Mouse (Mus musculus) T-cell, adult 2 months (primary cell): ENCODE data around the gene Mt1.
A peak's percentile ranks its signal among the peaks of the same experiment; 100 is the strongest.
"Not testable (repeated sequence)": the region's sequence is repeated elsewhere in the genome, so short reads cannot be mapped to it uniquely, and the experiment has no call there.

ENCODE experiments used
- DNase-seq: peaks from one replicate; pipeline ENCODE4 v3.0.0; 2022; ENCODE audit warnings: low spot score

Gene Mt1

DNA sequence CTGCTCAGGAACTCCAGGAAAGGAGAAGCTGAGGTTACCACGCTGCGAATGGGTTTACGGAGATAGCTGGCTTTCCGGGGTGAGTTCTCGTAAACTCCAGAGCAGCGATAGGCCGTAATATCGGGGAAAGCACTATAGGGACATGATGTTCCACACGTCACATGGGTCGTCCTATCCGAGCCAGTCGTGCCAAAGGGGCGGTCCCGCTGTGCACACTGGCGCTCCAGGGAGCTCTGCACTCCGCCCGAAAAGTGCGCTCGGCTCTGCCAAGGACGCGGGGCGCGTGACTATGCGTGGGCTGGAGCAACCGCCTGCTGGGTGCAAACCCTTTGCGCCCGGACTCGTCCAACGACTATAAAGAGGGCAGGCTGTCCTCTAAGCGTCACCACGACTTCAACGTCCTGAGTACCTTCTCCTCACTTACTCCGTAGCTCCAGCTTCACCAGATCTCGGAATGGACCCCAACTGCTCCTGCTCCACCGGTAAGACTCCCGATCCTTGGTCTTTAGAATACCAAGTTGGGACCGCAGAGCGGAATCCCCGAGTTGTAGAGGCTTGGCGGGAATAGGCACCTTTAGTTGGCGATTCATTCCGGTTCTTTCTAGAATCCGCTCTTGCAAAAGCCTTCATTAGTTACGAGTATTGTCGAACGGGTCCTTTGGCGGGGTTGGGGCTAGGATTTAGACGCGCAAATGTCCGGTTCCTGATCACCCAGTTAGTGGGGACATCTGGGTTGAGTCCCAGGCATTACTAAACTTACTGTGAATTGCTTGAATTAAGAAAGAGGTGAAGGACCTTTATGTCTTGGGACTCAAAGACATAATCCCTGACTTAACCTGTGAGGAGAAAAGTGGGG lies at the start of gene Mt1:
Gene Mt1 (plus strand): TSS at position 226 of the 856 bp plus-strand sequence.
- DNase-seq: peak; percentile 65

DNA sequence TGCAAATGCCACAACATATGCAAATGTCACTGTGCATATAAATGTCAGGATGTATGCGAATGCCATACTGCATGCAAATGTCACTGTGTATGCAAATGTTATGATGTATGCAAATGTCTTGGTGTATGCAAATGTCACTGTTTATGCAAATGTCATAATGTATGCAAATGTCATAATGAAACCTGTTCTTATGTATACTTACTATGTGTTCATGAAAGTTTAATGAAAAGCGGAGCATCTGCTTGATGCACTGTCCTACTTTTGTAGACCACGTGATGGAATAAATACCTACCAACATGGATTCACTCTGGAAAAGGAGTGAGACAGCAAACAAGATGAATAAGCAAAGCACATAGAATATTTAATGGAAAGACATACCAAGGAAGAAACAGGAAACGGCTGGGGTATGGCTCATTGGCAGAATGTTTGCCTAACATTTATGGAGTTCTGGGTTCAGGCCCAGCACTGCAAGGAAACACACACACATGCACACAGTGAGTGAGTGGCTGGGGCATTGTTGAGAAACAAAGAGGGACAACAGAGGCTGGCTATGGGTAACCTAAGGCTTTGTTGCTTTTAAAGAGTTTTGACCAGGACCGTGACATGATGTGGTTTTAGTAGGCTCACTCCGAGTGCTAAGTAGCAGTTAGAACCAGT lies 49.6 kb upstream of the Mt1 start:
- DNase-seq: no peak

DNA sequence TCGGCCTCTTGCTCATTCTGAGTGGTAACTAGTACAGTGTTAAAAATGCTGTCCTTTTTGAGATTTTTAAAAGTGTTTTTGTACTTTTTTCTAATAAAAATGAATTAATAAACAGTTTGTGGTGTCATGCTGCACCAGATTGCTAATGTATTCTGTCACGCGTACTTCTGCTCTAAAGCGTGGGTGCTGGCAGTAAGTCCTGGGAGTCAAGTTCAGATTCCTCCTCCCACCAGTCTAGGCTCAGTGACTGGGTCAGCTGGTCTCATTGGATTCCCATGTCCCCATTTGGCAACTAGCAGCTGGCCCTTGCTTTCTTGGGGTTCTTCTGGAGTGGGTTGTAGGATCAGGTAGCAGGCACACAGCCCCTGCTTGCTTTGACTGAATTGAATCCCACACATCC lies 48.8 kb upstream of the Mt1 start:
- no peak for DNase-seq

DNA sequence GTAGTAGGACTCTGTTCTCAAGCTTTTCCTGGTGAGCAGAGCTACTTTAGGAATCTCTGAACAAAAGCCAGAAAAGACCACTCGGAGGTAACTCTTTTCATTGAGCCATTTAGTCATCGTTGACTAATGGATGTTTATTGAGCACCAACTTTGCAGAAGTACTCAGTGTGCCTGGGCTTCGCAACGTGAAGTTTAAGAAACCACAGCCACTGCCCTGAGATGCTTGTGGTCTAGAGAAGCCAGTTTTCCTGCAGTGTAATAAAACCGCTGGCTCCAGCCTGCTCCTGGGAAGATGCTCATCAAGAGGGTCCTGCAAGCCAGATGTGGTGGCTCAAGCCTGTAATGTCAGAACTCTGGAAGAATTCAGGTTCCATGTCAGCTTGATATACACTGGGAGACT lies 46.8 kb upstream of the Mt1 start:
- no peak for DNase-seq

DNA sequence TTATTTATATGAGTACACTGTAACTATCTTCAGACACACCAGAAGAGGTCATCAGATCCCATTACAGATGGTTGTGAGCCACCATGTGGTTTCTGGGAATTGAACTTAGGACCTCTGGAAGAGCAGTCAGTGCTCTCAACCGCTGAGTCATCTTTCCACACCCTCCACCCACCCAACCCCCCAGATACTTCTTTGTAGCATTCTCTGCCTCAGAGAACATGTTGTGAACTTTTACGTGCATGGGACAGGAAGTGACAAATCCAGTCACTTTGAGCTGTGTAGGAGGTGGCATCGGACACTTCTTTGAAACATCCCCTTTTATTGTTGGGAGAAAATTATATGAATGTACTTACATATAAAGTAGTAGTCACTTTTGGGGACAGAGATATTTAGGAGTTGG lies 44.3 kb upstream of the Mt1 start:
- not testable (repeated sequence) for DNase-seq

DNA sequence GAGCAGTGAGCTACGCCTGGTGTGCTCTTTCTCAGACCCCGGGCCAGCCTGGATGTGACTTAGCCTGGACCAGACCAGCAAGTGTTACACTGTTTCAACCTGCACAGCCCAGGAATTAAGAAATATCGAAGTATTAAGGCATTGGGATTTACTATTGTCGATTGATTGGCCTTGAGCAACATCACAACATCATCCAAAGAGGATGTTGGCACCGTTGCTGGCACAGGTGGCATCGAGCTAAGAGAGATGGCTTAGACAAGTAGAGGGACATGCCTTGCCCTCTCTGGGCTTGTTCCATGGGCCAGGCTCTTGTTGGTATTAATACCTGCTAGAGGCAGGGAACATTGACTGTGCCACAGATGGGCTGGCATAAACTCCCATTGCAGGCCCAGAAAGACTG lies 43.3 kb upstream of the Mt1 start:
- no peak for DNase-seq

DNA sequence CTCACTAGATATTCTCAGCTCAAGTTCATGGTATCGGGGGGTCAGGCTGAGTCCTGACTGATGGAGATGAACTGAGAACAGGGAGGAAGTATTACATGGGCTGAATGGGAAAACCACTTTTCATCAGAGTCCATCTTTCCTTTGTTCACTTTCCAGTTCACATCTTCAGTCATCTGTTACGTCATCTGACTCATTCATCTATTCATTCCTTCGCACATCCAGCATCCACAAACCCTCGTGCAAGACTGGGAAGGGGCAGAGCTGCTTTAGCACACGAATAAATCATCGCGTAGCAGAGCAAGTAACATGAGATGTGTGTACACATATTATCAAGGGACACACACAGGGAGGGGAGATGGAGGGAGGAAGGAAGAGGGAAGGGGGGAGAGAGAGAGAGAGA lies 42.7 kb upstream of the Mt1 start:
- no peak for DNase-seq

DNA sequence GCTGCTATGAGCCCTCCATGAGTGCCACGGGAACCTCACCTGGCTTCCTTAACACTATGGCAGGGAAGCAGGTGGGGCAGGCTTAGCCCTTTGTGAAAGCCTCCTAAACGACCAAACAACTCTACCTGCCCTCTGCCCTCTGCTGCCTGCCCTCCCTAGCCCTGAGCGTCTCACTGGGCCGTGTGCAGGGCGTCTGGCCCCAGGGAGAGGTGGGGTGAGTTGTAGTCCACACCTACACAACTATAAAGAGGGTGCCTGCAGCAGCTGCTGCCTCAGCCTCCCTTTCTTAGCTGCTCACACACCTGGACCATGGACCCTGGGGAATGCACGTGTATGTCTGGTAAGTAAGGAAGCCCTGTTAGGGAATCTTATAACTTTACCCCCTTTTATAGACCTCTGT lies 41.9 kb upstream of the Mt1 start, which contains the start of gene Mt4:
Gene Mt4 (plus strand): TSS at position 265 of the 400 bp plus-strand sequence.
- no peak for DNase-seq

DNA sequence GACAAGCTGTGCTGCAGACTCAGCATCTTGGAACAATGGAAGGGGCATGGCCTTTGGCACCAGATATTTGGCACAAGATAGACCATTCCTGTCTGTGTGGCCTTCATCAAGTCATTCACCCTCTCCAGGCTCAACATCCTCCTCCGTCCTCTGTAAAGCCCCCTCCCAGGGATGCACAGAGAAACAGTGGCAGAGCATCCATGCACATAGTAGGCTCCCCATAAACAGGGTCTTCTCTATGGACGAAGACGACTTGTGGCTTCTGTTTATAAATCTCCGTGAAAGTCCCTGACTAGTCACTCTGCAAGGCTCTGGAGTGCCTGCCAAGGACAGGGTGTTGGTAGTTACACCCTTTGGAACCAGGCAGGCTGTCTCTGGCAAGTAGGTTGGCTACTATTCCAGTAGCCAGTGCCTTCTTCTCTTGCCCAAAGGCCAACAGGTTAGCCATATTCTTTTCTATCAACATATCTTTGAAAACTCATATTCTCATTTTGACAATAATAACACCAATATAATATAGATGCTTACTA lies 38.6 kb upstream of the Mt1 start:
- no peak for DNase-seq

DNA sequence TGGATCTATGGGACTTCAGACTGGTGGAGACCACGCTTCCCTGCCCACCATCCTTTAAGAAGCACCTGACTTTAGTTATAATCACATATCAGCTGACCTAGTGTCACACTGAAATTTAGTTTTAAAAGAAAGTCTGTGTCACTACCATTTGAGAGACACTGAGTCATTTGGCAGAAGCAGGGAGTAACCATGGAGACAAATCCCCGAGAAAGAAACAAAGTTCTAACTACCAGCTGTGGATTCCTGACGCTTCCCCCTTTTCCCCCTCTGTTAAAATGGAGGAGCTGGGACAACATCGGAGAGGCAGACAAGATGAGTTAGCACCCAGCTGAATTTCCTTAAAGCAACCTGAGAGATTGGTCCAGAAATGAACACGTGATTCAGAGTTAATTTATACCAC lies 30.6 kb upstream of the Mt1 start:
- no peak for DNase-seq

DNA sequence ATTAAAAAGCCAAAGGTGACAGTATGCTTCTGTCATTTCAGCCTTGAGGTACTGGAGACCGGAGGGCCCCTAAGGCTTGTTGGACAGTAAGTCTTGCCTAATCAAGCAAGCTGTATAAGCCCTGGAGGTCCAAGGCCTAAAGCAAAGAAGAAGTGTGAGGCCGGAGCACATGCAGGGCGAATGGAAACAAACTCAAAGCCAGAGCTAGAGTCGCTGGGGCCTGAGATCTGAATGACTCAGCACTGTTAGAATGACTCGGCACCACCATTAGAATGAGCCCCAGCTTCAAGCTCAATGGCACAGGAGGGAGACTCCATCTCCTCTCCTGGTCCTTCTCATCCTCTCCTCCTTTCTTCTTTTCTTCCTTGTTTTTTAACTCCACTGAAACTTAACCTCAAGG lies 28.0 kb upstream of the Mt1 start:
- DNase-seq: no peak

DNA sequence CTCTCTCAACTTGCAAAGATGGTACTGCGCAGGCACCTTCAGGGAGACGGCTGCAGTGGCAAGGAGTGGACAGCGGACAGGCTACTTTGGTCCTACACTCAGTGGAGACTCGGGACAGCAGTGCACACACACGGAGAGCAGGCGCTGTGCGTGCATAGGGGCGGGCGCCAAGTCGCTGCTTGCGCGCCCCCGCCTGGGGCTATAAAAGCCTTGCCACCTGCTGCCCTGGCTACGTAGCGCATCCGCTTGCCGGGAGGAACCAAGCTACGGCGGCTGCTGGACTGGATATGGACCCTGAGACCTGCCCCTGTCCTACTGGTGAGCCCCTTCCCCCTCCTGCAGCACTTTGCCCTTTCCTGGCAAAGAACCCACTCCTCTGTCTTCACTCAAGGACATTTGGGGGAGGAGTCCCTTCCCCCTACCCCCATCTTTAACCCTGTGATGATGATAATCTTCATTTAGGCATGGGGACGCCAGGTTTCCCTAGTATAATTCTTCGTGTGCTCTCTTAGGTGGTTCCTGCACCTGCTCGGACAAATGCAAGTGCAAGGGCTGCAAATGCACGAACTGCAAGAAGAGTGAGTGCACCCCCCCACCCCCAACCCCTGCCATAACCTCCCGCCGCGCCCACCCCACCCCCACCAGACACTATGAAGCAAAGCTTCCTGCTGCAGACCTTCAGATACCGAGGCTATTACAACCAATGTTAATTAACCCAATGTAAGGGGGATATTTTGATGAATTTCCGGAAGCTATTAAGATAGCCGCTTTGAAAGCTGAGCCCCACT lies 26.2 kb upstream of the Mt1 start, which contains the start of gene Mt3:
Gene Mt3 (plus strand): TSS at position 95 of the 788 bp plus-strand sequence.
- no peak for DNase-seq

DNA sequence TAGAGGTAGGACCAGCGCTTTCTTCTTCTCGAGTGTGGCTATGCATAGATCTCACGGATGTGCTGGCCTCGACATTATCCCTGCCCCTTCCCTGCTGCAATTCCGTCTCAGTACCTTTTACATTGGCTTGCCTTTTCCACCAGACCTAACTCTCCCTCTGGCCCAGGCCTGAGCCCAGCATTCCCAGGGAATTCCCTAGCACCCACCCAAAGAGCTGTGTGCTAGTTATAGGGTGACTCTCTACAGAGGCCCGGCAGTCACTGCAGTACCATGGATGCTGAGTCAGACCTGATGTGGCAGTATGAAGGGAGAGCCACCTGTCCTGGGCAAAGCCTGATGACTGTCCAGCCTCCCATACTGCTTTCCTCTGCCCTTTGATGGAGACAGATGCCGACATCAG lies 25.4 kb upstream of the Mt1 start:
- no peak for DNase-seq

DNA sequence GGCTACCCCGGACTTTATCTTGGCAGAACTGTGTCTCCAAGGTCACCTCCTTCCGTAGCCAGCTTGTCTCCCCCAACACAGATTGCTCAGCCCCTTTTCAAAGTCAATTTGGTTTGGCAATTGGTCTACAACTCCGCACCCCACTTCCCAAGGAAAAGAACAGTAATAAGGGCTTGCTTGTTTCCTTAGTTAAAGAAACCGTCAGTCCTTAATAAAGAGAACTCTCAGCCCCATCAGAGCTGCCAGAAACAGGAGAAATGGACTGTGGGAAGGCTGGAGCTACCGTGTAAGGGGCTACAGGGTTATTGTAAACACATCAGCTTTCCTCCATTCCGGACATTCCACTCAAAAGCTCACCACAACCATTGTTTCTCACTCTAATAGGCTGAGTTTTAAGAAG lies 24.3 kb upstream of the Mt1 start:
- no peak for DNase-seq

DNA sequence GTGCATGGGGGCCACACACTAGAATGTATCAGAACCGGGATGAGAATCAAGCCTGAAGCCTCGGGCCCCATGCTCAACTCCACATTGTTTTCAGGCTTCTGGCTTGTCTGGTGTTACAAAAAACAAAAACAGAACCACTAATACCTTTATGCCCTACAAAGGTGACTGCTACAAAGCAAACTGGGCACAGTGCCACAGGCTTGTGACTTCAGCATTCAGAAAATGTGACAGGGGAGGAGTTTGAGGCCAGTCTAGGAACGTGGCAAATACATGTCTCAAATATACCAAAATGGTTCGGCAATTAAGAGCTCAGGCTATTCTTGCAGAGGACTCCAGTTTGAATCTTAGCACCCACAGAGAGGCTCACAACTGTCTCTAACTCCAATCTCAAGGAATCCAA lies 22.8 kb upstream of the Mt1 start:
- no peak for DNase-seq

DNA sequence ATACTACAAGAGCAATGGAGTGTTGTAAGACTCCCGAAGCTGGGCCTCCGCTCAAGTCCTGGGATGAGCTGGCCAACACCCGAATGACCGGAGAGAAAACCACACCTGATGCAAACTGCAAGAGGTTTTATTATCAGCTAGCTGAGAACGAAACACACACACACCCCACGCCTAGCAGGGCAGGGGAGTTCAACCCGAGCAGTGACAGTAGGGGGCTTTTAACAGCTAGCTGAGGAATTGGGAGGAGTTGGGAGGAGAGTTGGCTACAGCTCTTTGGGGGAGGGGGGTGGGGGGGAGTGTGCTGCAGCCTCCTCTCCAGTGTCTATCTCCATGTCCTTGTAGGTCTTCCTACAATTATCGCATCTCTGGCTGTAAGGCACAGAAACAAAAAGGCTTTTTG lies 13.1 kb upstream of the Mt1 start:
- not testable (repeated sequence) for DNase-seq

DNA sequence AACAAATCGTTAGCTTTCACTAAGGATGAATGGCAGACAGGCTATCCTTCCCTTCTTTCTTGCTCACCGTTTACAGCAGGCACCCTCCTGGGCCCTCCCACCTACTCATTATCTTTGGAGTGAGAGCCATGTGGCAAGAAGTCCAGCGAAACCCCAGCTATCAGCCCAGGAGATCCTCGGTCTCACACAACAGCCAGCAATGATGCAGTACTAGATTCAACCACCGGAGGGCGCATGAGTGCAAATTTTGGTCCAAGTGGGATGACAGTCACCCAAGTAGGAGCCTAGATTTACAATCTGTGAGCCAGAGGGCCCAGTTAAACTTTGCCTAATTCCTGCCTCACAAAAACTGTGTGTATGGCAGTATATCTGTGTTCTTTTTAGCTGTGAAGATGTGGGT lies 11.6 kb upstream of the Mt1 start:
- DNase-seq: peak; percentile 69

DNA sequence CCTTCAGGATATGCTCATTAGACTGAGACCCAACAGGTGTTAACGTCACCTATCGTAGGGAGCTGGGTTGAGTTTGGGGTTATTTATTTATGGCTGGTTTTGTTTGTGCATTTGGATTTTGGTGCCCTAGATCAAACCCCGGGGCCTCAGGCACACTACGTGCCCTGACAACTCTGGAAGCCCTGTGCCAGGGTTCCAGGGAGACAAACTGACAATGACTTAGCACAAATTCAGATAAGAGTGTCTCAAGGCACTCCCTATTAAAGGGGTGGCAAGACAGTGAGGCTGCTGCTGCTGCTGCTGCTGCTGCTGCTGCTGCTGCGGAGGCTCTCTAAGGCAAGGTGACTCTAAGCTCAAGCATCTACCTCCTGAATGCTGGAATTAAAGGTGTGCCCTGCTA lies 9.3 kb upstream of the Mt1 start:
- no peak for DNase-seq

DNA sequence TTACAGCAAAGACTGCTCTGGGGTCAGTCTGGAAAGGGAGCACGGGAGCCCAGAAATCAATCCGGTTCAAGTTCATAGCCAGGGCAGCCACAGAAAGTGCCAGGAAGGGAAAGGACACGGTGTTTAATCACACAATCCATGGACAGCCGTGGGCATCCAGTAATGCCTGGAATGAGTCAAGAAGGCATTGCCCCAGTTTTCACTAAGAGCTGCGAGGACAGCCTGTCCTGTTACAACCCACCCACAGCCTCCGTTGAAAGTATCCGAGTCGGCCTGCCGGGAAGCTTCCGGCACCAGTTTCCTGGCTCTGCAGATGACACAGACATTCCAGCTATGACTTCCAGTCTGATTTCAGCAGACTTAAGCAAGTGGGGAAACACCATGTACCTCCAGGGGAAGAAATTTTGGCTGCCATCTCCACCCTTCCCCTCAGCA lies 7.5 kb upstream of the Mt1 start:
- no peak for DNase-seq

DNA sequence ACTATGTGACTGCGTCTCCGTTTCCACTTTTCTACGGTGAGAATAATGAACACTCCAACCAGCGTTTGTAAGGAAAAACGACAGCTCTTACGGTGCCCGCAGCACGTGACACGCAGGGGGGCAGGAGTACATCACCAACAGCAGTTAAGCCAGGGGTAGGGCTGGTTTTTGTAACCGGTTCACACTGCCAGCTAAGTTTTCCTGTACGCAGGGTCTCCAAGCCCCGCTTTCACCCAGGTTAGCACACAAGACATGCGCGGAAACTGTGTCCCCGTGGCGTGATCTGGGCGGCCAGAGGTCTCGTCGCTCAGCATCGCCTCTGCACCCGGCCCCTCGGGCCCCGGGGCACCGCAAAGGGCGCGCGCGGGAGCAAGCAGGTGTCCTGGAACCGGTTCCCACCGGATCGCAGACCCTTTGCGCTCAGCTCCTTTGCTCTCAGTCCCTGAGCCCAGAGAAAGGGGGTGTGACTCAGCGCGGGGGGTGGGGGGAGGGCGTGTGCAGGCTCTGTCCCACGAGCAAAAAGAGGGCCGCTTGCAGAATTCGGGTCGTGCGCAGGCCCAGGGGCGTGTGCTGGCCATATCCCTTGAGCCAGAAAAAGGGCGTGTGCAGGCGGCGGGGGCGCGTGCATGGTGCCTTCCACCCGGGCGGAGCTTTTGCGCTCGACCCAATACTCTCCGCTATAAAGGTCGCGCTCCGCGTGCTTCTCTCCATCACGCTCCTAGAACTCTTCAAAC lies 6.6 kb upstream of the Mt1 start, which contains the start of gene Mt2:
Gene Mt2 (plus strand): TSS at position 590 of the 734 bp plus-strand sequence.
- DNase-seq: no peak
